Mouse (Mus musculus): ENCODE measurements around the gene Snx32.

The Snx32 gene

DNA sequence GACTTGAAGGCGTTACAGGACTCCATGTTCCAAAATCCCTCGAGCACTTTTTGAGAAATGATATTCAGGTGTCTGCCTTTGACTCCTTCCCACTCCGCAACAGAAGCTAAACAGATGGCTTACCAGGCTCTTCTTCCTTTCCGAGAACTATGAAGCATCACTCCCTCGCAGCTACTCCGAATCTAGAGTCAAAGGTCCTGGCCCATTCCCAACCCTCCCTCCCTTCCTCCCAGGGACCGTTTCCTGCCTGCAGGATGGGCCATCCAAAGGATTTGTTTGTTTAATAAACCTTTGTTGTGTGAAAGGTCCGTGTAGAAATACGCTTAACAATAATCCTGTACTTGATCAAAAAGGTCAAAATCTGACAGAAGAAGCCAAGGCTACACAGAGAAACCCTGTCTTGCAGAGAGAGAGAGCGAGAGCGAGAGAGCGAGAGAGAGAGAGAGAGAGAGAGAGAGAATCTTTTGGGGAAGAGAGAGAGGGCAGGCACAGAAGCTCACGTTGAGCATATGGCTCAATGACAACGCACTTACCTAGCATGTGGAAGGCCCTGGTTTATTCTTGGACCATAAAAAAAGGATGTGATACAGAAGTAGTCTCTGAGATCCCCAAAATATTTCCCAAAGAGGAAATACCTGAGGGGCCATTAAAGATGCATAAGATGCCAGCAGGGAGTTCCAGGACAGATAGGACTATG is 52.4 kb downstream of the Snx32 start, which contains the start of gene Ccdc85b:
Gene Ccdc85b (minus strand): TSS at position 149 of the 697 bp plus-strand sequence.
- DNase-seq (ENCODE audit: low spot score in 2 of 2): no peak

DNA sequence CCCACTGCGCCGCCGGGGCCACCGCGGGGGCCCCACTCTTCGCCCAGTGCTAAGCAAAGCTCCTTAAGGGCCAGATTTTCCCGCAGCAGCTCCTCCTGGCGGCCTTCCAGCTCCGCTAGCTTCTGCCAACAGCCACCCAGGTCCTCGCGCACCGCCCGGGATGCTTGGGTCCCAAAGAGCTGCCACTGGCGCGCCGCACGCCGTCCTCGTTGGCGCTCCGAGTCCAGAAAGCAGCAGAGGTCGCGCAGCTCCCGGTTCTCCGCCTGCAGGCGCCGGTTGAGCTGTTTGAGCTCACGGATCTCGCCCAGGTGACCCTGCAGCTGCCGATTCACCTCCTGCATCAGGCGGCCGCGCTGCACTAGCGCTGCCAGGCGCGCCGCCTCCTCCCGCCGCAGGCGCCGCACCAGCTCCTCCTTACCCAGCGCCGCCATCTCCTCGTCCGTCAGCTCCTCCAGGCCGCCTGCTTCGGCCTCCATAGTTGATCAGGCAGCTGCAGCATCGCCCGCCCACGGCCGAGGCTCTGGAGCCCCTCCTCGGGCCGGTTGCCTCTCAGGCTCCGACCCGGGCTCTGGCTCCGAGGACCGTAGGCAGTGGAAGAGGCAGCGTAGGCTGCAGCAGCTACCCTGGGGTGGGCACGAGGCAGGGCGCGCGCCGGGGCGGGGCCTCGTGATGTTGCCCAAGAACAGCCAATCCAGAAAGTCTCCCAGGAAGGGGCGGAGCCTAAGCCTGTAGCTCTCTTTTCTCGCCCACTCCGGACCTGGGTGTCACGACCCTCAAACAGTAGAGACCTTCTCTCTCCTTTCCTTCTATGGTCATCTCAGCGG is 53.2 kb downstream of the Snx32 start:
- peak; percentile 94 to 95 for DNase-seq (ENCODE audit: low spot score in 2 of 2)

DNA sequence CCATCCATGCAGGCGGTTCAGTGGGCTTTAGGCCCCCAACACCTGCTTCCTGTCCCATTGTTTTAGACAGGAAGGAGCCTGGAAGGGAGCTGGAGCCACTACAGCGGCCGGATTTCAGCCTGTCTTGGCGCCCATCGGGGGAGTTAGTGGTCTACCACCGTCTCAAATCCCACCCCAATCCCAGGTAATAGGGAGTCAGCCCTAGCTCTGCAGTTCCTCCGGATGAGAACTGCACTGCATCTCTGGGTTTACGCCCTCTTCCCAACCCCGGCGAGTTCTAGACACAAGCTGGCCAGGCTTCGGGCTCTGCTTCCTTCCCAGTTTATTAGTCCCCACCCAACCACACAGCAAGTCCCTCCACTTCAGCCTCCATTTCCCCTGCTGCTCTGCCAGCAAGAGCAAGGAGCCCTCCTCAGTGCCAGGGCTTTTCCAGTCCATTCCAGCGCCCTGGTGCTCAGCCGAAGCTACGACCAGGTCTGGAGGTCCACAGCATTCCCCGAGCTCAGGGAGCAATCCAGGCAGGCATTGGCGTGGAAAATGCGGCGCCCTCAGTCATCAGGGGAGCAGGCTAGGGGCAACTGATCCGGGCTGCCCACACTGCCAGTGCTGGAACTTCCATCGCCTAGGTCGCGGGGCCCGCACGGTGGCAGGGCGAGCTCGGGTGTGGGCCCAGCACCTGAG is 54.0 kb downstream of the Snx32 start:
- no peak for DNase-seq (ENCODE audit: low spot score in 2 of 2)

DNA sequence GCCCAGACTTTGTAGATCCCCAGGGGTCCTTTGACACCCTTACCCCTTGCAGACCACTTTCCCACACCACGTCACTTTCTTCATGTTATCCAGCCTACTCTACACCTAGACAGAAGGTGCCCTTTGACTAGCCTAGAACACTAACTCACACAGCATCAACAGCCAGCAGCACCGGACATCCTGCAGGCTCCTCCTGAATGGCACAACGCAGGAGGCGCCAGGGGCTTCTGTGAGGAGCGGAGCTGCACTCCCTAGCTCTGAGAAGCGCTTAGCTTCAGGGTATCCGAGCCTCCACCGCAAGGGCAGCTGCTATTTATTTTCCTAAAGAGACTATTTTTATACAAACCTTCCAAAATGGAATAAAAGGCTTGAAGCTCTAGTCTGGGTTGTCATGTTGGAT is 54.8 kb downstream of the Snx32 start:
- DNase-seq (ENCODE audit: low spot score in 2 of 2): no peak

DNA sequence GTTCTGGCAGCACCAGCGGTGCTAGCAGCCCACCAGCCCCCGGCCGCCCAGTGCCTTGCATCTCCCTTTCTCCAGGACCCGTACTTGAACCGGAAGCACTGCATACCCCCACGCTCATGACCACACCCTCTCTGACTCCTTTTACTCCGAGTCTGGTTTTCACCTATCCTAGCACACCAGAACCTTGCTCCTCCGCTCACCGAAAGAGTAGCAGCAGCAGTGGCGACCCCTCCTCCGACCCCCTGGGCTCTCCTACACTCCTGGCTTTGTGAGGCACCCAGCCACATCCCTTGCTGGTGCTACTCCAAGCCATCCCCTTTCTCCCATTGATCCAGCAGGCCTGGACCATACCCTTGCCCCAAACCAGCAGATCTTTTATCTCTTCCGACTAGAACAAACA is 55.3 kb downstream of the Snx32 start:
- no peak for DNase-seq (ENCODE audit: low spot score in 2 of 2)

DNA sequence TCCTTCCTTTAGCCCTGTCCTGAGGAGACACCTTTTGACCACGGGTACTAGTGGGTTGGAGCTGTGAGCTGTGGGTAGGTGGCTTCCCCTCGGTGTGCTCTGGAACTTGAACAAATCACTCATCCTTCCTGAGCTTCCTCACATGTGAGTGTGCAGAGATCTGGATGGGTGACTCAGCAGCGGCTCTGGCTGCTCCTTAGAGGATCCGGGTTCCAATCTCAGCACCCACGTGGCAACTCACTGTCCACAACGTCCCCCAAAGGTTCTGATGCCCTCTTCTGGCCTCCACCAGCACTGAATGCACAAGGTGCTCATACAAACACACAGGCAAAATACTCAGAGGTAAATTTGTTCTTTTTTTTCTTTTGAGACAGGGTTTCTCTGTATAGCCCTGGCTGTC is 58.6 kb downstream of the Snx32 start:
- DNase-seq (ENCODE audit: low spot score in 2 of 2): no peak

DNA sequence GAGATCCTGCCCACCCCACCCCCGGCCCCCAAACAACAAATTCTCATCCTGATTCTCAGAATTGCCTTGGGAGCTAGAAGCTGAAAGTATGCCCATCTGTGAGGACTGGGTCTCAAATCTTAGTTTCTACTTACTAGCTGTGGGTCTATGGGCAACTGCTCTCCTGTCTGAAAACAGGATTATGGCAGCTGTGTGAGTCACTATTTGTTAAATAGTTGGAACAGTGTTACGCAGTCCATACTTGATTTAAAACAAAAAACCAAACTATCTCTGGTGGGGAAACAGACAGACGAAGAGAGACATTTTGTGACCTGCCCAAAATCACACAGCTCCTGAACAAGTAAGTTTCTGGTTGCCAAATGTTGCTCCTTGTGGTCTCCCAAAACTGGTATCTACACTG is 60.7 kb downstream of the Snx32 start:
- DNase-seq (ENCODE audit: low spot score in 2 of 2): no peak

DNA sequence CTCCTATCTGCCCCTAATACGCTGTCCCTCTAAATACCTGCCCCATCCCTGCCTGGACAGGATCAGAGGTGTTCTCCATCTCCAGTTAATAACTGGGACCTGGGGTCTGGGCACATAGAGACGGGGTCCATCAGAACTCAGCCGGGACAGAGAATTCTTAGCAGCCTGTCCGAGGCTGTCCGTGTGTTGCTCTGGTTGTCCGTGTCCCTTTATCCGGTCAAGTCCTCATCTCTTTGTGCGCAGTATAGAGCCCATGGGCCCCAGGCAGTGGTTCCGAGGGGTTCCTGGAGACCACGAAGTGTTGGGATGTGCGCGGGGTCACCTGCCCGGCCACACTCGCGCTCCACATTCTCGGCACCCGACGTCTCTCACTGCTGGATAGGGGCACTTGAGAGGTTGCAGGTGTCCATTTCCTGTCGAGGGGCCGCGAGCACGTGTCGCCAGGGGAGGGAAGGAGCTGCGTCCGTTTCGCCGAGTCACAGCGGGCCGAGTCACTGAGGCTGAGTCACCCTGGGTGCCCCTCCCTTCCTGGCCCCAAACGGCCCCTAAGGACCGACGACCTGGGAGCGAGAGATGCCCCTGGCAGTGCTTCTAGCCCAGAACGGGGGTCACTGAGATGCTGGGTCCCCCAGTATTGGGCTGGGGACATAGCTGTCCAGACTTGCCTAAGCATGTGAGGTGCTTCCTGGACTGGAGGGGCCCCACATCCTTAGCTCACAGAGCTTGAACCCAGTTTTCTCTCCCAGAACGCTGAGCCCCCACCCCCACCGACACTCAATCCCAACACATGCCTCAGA is 61.8 kb downstream of the Snx32 start:
- DNase-seq (ENCODE audit: low spot score in 2 of 2): no peak

DNA sequence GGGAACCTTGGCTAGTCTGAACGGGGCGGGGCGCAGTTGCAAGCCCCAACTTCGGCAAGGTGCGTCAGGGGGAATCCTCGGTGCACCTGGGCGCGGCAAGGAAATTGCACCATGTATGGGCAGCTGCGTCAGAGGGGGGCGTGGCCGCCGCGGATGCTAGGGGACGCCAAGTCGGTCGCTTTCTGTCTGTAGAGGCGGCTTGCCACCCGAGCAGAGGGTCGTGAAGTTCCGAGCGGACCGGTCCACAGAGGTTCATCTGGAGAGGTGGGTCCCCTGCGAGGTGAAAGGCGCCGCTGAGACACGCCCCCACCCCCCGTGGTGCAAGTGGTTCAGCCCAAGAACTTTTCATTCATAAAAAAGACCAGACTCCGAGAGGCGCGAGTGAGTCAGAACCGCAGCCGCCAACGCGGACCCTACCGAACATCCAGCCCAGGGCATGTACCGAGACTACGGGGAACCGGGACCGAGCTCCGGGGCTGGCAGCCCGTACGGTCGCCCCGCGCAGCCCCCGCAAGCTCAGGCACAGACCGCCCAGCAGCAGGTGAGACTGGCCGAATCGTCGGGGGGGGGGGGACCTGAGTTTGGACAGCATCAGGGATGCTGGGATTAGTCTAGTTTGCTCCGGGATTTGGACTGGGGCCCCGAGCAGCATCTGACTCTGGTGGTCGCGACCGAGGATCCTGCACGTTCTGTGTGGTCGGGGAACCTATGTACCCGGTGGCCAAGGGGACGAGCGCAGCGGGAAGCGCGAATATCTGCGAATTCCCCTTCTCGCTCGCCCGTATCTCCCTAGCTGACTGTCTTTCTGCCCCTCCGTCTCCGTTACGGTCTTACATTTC is 62.6 kb downstream of the Snx32 start, which contains the start of gene Fosl1:
Gene Fosl1 (plus strand): TSS at position 33 of the 839 bp plus-strand sequence.
- peak; percentile 77 for DNase-seq (ENCODE audit: low spot score in 2 of 2)

DNA sequence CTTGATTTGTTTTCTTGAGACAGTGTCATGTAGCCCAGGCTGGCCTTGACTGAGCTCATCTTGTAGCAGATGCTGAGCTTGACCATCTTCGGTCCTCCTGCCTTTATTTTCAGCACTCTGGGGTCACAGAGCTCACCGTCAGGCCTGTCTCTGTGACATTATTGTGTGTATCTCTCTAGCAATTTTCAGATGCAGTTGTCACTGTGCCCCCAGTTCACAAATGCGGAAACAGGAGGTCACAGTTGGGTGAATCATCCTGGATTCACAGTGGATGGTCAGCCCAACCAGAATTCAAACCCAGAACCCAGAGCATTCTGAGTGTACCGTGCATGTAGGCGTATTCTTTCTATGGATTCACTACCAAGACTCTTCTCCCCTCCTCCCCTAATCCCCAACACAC is 64.6 kb downstream of the Snx32 start:
- no peak for DNase-seq (ENCODE audit: low spot score in 2 of 2)

DNA sequence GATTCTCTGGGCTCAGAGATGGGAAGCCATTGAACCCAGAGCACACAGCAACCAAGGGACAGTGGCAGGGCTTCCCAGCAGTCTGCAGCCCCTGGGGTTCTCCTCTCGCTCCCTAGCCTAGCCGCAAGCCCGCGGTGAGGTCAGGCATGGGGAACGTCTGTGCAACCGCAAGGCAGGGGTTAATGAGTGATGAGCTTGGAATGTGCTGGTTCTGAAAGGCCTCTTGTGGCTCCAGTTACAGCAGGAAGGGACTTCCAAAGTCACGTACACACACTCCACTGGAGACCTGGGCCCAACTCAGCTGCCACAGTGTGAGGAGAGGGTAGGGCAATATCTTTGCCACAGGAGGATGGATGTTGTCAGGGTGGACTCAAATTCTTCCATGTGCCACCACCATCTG is 65.4 kb downstream of the Snx32 start:
- DNase-seq (ENCODE audit: low spot score in 2 of 2): no peak

DNA sequence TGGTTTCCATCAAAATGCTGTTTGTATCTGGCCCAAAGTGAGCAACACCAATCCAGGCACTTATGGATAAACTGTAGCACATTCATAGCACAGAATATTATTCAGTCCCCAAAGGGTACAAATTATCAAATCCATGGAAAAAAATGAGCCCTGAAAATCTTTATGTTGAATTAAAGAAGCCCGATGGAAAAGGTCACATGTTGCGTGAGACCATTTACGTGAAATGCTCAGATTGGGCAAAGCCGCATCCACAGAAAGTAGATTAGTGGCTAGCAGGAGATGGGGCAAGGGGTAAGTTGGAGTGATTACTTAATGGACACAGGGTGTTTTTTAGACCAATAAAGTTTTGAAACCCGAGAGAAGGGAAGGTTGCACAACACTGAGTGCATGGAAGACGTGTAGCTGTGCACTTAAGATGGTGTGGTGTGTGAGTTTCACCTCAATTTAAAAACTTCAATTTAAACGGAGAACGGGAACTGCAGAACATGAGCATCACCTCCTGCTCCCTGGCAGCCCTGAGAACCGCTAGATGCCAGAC is 65.9 kb downstream of the Snx32 start:
- DNase-seq (ENCODE audit: low spot score in 2 of 2): no peak

All from urinary bladder, postnatal 36 days (tissue).